Mouse (Mus musculus) midbrain, embryonic 12.5 days (tissue): ENCODE measurements around the gene Ccdc85b. TPM values are rescaled to one million over a fixed set of nuclear protein-coding genes. Genes with fewer than 3 reads are reported as not detected.

Experiments
- ATAC-seq: fragments of 200-750 bp; cut with Nextera tagmentation; 2 replicates; pipeline ENCODE4 v1.8.0; 2017; ENCODE audit warnings: low read depth, moderate TSS enrichment, moderate library complexity; ENCODE audit not compliant: low FRiP score
- H3K27ac ChIP-seq: fragments of 300-500 bp; sonication (generic); replicated peaks from 2 replicates; pipeline ENCODE4 v1.5.1; 2016; ENCODE audit warnings: mild to moderate bottlenecking
- H3K27me3 ChIP-seq: fragments of 300-500 bp; sonication (generic); 2 replicates; pipeline ENCODE4 v1.6.1; 2016; ENCODE audit warnings: mild to moderate bottlenecking
- H3K36me3 ChIP-seq: fragments of 300-500 bp; sonication (generic); 2 replicates; pipeline ENCODE4 v1.6.1; 2016
- H3K4me1 ChIP-seq: fragments of 300-500 bp; sonication (generic); 2 replicates; pipeline ENCODE4 v1.6.1; 2016
- H3K4me2 ChIP-seq: fragments of 300-500 bp; sonication (generic); replicated peaks from 2 replicates; pipeline ENCODE4 v1.6.1; 2016; ENCODE audit warnings: mild to moderate bottlenecking, moderate library complexity
- H3K4me3 ChIP-seq: fragments of 300-500 bp; sonication (generic); 2 replicates; pipeline ENCODE4 v1.5.1; 2016; ENCODE audit warnings: mild to moderate bottlenecking
- H3K9ac ChIP-seq: fragments of 300-500 bp; sonication (generic); replicated peaks from 2 replicates; pipeline ENCODE4 v1.6.1; 2016; ENCODE audit warnings: mild to moderate bottlenecking, moderate library complexity
- H3K9me3 ChIP-seq: fragments of 300-500 bp; sonication (generic); 2 replicates; pipeline ENCODE4 v1.6.1; 2016; ENCODE audit warnings: mild to moderate bottlenecking
- whole genome bisulfite sequencing: fragments of 180-500 bp; shearing (Covaris S2); methylation state at CpG from one replicate; pipeline ENCODE4 v1.1.7; 2016; 5-methylcytosine and 5-hydroxymethylcytosine counted together
- polyA plus RNA-seq: library from polyadenylated mRNA; unstranded; fragments of >200 nt; fragmentation: Nextera tagmentation; extraction: Ambion mirVana; gene quantifications from 2 replicates; pipeline ENCODE4 v1.2.1, GENCODE M21; 2016

The Ccdc85b gene
- polyA plus RNA-seq, 1 experiment from 2014 or later, result 10.1 TPM

DNA sequence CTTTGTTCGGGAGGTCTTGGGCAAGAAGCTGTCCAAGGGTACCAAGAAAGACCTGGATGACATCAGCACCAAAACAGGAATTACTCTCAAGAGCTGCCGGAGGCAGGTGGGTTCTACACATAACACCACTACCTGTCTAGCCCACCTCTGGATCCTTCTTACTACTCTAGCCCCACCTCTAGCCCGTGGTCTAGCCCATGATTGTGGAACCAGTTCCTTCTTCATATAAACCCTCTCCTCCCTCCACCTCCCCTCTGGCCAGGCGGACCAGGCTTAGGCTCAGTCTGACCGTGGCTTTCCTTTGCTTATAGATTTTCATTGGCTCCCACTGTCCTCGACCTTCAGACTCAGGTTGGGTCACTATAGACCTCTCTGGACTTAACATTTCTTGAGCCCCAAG, 3.7 kb upstream of the Ccdc85b start:
- WGBS, result 88% methylated on average over 6 of the region's 6 CpGs
- ATAC-seq, result no peak
- peak overlapping the region; percentile 82; the same call in 1 of the 2 replicates for H3K9ac ChIP-seq

DNA sequence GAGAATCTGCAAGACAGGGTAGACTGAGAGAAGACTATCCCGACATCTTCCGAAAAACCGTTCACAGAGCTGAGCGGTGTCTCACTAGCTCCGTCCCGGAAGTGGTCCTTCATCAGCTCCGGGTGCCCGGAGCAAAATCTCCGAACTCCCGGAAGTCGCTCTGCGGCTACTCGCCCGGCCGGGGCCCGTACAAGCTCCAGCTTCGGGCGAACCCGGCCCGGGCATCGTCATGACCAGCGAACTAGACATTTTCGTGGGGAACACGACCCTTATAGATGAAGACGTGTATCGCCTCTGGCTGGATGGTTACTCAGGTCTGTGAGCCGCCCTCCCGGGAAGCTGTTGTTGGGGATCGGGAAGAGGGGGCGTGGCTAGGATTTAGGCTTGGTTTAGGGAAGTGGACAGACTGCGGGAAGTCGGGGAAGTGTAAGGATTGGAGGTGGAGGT, 2.8 kb upstream of the Ccdc85b start, which contains the start of gene Fibp:
Fibp (plus strand) TSS at position 151 of the 447 bp plus-strand sequence.
- peaks cover 47% of the 10 kb centered on the region for H3K4me1 ChIP-seq

More for the DNA sequence above, 3.7 kb upstream of the Ccdc85b start:
- H3K9me3 ChIP-seq, result no peaks in the 10 kb centered on the region
- no peak overlapping the region for H3K27ac ChIP-seq
- H3K4me1 ChIP-seq, result peaks cover 37% of the 10 kb centered on the region
- peaks cover 31% of the 10 kb centered on the region for H3K36me3 ChIP-seq
- H3K4me2 ChIP-seq, result peak overlapping the region; percentile 98
- peak overlapping the region; percentile 81 for H3K4me3 ChIP-seq
- H3K27me3 ChIP-seq, result peaks cover 15% of the 10 kb centered on the region

GRCm38 (mm10) chr19:5459896-5460295, 2.2 kb upstream of the Ccdc85b start:
- no peaks in the 10 kb centered on the region for H3K9me3 ChIP-seq
- H3K4me1 ChIP-seq, result peaks cover 53% of the 10 kb centered on the region
- H3K36me3 ChIP-seq, result peaks cover 16% of the 10 kb centered on the region
- no peak for ATAC-seq
- peak overlapping the region; percentile 81 for H3K4me3 ChIP-seq
- peak overlapping the region; percentile 73 for H3K27ac ChIP-seq
- WGBS, result 28% methylated on average over 3 of the region's 3 CpGs
- peaks cover 15% of the 10 kb centered on the region for H3K27me3 ChIP-seq
- peak overlapping the region; percentile 82 for H3K9ac ChIP-seq
- peak overlapping the region; percentile 98 for H3K4me2 ChIP-seq

More for the DNA sequence above, 2.8 kb upstream of the Ccdc85b start, which contains the start of gene Fibp:
- H3K27ac ChIP-seq, result peak within 1 kb of the TSS; percentile 73
- peak within 1 kb of the TSS; percentile 81 for H3K4me3 ChIP-seq
- peak within 1 kb of the TSS; percentile 82 for H3K9ac ChIP-seq
- no peaks in the 10 kb centered on the region for H3K9me3 ChIP-seq
- peaks cover 22% of the 10 kb centered on the region for H3K36me3 ChIP-seq
- H3K27me3 ChIP-seq, result peaks cover 15% of the 10 kb centered on the region
- peak within 1 kb of the TSS; percentile 98 for H3K4me2 ChIP-seq
- peak; percentile 57 for ATAC-seq
- under 1% methylated on average over 32 of the region's 32 CpGs for WGBS

DNA sequence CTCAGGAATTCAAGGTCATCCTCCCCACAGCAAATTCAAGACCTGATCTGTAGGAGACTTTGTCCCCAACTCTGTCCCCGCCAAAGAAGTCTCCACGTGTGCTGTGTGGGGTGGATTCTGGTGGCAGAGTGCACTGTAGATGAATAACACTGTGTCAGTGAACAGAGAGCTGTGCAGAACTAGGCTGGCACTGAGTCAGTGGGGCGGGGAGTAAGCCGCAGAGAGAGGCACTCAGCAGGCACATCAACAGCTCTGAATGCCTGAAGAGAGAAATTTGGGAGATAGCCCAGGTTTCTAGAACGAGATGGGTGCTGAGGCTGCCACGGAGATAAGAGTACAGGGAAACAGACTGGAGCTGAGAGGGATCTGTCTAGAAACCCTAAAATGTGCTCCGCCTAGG, 1.3 kb upstream of the Ccdc85b start:
- WGBS, result 73% methylated on average over 7 of the region's 7 CpGs
- Histone ChIP-seq H3K36me3 (peaks cover 19% of the 10 kb centered on the region), H3K4me3 (no peak overlapping the region), H3K4me1 (peaks cover 47% of the 10 kb centered on the region), H3K27me3 (peaks cover 15% of the 10 kb centered on the region), H3K9me3 (no peaks in the 10 kb centered on the region), H3K4me2 (no peak overlapping the region), H3K9ac (no peak overlapping the region), H3K27ac (no peak overlapping the region)
- no peak for ATAC-seq

DNA sequence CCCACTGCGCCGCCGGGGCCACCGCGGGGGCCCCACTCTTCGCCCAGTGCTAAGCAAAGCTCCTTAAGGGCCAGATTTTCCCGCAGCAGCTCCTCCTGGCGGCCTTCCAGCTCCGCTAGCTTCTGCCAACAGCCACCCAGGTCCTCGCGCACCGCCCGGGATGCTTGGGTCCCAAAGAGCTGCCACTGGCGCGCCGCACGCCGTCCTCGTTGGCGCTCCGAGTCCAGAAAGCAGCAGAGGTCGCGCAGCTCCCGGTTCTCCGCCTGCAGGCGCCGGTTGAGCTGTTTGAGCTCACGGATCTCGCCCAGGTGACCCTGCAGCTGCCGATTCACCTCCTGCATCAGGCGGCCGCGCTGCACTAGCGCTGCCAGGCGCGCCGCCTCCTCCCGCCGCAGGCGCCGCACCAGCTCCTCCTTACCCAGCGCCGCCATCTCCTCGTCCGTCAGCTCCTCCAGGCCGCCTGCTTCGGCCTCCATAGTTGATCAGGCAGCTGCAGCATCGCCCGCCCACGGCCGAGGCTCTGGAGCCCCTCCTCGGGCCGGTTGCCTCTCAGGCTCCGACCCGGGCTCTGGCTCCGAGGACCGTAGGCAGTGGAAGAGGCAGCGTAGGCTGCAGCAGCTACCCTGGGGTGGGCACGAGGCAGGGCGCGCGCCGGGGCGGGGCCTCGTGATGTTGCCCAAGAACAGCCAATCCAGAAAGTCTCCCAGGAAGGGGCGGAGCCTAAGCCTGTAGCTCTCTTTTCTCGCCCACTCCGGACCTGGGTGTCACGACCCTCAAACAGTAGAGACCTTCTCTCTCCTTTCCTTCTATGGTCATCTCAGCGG, 560 bp downstream of the Ccdc85b start:
- peak overlapping the region; percentile 83 for H3K9ac ChIP-seq
- H3K4me1 ChIP-seq, result peaks cover 43% of the 10 kb centered on the region
- peak; percentile 93 for ATAC-seq
- peaks cover 10% of the 10 kb centered on the region; the same call in 1 of the 2 replicates for H3K36me3 ChIP-seq
- peak overlapping the region; percentile 72 for H3K4me3 ChIP-seq
- WGBS, result under 1% methylated on average over 70 of the region's 70 CpGs
- peaks cover 15% of the 10 kb centered on the region for H3K27me3 ChIP-seq
- no peaks in the 10 kb centered on the region for H3K9me3 ChIP-seq
- peak overlapping the region; percentile 98 for H3K4me2 ChIP-seq
- H3K27ac ChIP-seq, result peak overlapping the region; percentile 87

DNA sequence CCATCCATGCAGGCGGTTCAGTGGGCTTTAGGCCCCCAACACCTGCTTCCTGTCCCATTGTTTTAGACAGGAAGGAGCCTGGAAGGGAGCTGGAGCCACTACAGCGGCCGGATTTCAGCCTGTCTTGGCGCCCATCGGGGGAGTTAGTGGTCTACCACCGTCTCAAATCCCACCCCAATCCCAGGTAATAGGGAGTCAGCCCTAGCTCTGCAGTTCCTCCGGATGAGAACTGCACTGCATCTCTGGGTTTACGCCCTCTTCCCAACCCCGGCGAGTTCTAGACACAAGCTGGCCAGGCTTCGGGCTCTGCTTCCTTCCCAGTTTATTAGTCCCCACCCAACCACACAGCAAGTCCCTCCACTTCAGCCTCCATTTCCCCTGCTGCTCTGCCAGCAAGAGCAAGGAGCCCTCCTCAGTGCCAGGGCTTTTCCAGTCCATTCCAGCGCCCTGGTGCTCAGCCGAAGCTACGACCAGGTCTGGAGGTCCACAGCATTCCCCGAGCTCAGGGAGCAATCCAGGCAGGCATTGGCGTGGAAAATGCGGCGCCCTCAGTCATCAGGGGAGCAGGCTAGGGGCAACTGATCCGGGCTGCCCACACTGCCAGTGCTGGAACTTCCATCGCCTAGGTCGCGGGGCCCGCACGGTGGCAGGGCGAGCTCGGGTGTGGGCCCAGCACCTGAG, 1.3 kb downstream of the Ccdc85b start:
- Histone ChIP-seq H3K4me3 (peak overlapping the region; percentile 72), H3K27me3 (peaks cover 21% of the 10 kb centered on the region), H3K27ac (peak overlapping the region; percentile 87), H3K4me1 (peaks cover 38% of the 10 kb centered on the region), H3K4me2 (peak overlapping the region; percentile 98), H3K9ac (peak overlapping the region; percentile 83), H3K36me3 (peaks cover 10% of the 10 kb centered on the region; the same call in 1 of the 2 replicates), H3K9me3 (no peaks in the 10 kb centered on the region)
- no peak for ATAC-seq
- WGBS, result 3% methylated on average over 26 of the region's 26 CpGs

- peaks cover 32% of the 10 kb centered on the region for H3K4me1 ChIP-seq
- H3K27me3 ChIP-seq, result peaks cover 29% of the 10 kb centered on the region
- peak overlapping the region; percentile 72 for H3K4me3 ChIP-seq
- H3K27ac ChIP-seq, result no peak overlapping the region
- H3K4me2 ChIP-seq, result peak overlapping the region; percentile 98
- H3K9me3 ChIP-seq, result no peaks in the 10 kb centered on the region
- 61% methylated on average over 8 of the region's 8 CpGs for WGBS
- H3K36me3 ChIP-seq, result peaks cover 10% of the 10 kb centered on the region; the same call in 1 of the 2 replicates
- peak overlapping the region; percentile 83; the same call in 1 of the 2 replicates for H3K9ac ChIP-seq
- ATAC-seq, result no peak
Measured at GRCm38 (mm10) chr19:5455568-5455967, 2.1 kb downstream of the Ccdc85b start.

GRCm38 (mm10) chr19:5455037-5455436, 2.7 kb downstream of the Ccdc85b start:
- Histone ChIP-seq H3K9ac (no peak overlapping the region), H3K36me3 (peaks cover 10% of the 10 kb centered on the region; the same call in 1 of the 2 replicates), H3K4me1 (peaks cover 31% of the 10 kb centered on the region), H3K4me2 (peak overlapping the region; percentile 98), H3K9me3 (no peaks in the 10 kb centered on the region), H3K27ac (no peak overlapping the region), H3K4me3 (no peak overlapping the region), H3K27me3 (peaks cover 34% of the 10 kb centered on the region)
- no peak for ATAC-seq
- WGBS, result 87% methylated on average over 12 of the region's 12 CpGs

- Histone ChIP-seq H3K4me2 (no peak overlapping the region), H3K4me1 (peaks cover 33% of the 10 kb centered on the region), H3K27me3 (peaks cover 52% of the 10 kb centered on the region), H3K9me3 (no peaks in the 10 kb centered on the region), H3K9ac (no peak overlapping the region), H3K27ac (no peak overlapping the region), H3K36me3 (peaks cover 10% of the 10 kb centered on the region; the same call in 1 of the 2 replicates), H3K4me3 (no peak overlapping the region)
- no peak for ATAC-seq
- WGBS, result 79% methylated on average over 6 of the region's 6 CpGs
Measured at GRCm38 (mm10) chr19:5451766-5452165, 5.9 kb downstream of the Ccdc85b start.

- Histone ChIP-seq H3K9ac (no peak overlapping the region), H3K27me3 (peaks cover 73% of the 10 kb centered on the region), H3K36me3 (peaks cover 10% of the 10 kb centered on the region; the same call in 1 of the 2 replicates), H3K4me2 (no peak overlapping the region), H3K27ac (no peak overlapping the region), H3K4me1 (peaks cover 15% of the 10 kb centered on the region), H3K9me3 (no peaks in the 10 kb centered on the region), H3K4me3 (no peak overlapping the region)
- no peak for ATAC-seq
- 86% methylated on average over 3 of the region's 3 CpGs for WGBS
Measured at GRCm38 (mm10) chr19:5449673-5450072, 8.0 kb downstream of the Ccdc85b start.

- Histone ChIP-seq H3K27me3 (peaks cover 84% of the 10 kb centered on the region), H3K36me3 (0 out of 2 replicates have a peak, but pooled peaks cover under 1% of the 10 kb centered on the region), H3K9ac (peak overlapping the region; percentile 59; the same call in 1 of the 2 replicates), H3K4me2 (peak overlapping the region; percentile 97), H3K27ac (no peak overlapping the region), H3K4me1 (peaks cover 15% of the 10 kb centered on the region), H3K4me3 (peak overlapping the region; percentile 49), H3K9me3 (no peaks in the 10 kb centered on the region)
- ATAC-seq, result no peak
- 11% methylated on average over 36 of the region's 36 CpGs for WGBS
Measured at GRCm38 (mm10) chr19:5448354-5449150, 9.1 kb downstream of the Ccdc85b start.
